Mouse (Mus musculus): ENCODE data around the gene Arhgap1. TPM values are rescaled to one million over a fixed set of nuclear protein-coding genes. Genes with fewer than 3 reads are reported as not detected.
"Not testable (repeated sequence)": the region's sequence is repeated elsewhere in the genome, so short reads cannot be mapped to it uniquely, and the experiment has no call there.

Arhgap1 gene
- polyA plus RNA-seq (2014; fragmentation: Nextera tagmentation; extraction: Ambion mirVana): 149 and 150 TPM in 2 replicates

DNA sequence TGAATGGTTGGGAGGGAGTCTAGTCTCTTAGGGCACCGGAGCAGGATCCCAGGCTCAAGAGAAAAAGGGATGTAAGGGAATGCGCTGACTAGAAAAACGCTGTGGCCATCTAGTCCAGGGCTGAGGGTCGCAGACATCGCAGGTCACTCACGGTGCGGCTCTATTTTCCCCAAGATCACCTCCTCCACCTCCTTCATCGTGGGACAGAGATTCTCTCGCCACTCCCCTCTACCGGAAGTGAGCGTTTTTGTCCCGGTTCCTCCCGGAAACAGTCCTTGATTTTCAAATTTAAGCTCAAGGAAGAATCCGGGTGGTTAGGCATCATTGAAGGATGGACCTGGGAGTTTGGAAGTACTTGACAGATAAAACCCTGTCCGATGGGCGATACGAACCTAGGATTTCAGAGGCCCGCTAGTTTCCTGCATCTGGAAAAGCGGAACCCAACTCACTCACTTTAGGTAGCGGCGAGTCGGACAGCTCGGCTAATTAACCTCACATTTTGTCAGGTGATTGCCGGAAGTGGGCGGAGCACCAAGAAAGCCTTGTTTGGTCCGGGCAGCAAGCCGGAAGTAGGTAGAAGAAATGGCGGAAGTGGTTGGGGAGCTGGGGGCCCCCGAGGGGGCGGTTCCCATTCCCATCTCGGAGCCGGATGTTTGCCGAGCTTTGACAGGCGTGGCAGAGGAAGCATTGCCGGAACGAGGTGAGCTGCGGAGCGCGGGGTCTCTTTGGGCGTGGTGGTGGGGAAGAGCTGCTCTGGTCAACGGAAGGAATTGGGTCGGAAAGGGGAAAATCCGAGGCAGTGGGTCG lies at the start of gene Arhgap1, which contains the start of gene Zfp408:
Gene Arhgap1, plus strand, starts transcription at position 308 of the 807 bp plus-strand sequence.
Gene Zfp408, minus strand, starts transcription at position 239 of the 807 bp plus-strand sequence.
- Histone ChIP-seq H3K27ac (ENCODE audit: low read depth) (peak within 1 kb of the TSS; percentile 81), H3K4me3 (ENCODE audit: low read depth, low read length) (peak within 1 kb of the TSS; percentile 92), H3K4me2 (ENCODE audit: low read length) (peak within 1 kb of the TSS; percentile 73), H3K4me1 (replicated peaks; ENCODE audit: control insufficient read depth, insufficient read depth, low read length) (peaks cover 16% of the 10 kb centered on the region; the same call in 1 of the 2 replicates), H3K36me3 (ENCODE audit: control insufficient read depth, insufficient read depth, low read length) (peaks cover 51% of the 10 kb centered on the region), H3K9me3 (ENCODE audit: control insufficient read depth, low read length) (no peaks in the 10 kb centered on the region), H3K27me3 (replicated peaks; ENCODE audit: control insufficient read depth, insufficient read depth, low read length) (no peaks in the 10 kb centered on the region), H3K9ac (ENCODE audit: low read length) (peak within 1 kb of the TSS; percentile 83)
- WGBS: under 1% methylated on average over 44 of the region's 44 CpGs
- DNase-seq (ENCODE audit: low spot score): peak; percentile 98
- peak; percentile 94 for ATAC-seq (replicated peaks; ENCODE audit: low FRiP score, low TSS enrichment, low read depth)

DNA sequence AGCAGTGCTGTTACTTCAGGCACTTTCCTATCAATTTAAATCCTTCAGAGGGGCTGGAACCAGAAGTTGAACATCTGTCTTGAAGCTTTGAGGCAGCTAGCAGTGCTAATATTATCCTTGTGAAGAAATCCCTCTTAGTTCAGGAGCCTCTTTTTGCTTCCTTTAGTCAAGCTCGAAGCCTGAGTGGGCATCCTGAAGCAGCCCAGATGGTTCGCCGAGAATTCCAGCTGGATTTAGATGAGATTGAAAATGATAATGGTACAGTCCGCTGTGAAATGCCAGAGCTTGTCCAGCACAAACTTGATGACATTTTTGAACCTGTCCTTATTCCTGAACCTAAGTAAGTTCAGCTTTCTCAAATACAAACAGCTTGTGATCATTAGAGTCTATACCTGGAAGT lies 49.2 kb upstream of the Arhgap1 start:
- no peak for DNase-seq (ENCODE audit: low spot score)
- no peaks in the 10 kb centered on the region for H3K27me3 ChIP-seq (replicated peaks; ENCODE audit: control insufficient read depth, insufficient read depth, low read length)
- no peak overlapping the region for H3K9ac ChIP-seq (ENCODE audit: low read length)
- WGBS: 99% methylated on average over 4 of the region's 4 CpGs
- no peaks in the 10 kb centered on the region for H3K9me3 ChIP-seq (ENCODE audit: control insufficient read depth, low read length)
- ATAC-seq (replicated peaks; ENCODE audit: low FRiP score, low TSS enrichment, low read depth): no peak
- peaks cover 93% of the 10 kb centered on the region for H3K36me3 ChIP-seq (ENCODE audit: control insufficient read depth, insufficient read depth, low read length)
- no peak overlapping the region for H3K27ac ChIP-seq (ENCODE audit: low read depth)
- no peak overlapping the region for H3K4me2 ChIP-seq (ENCODE audit: low read length)
- no peaks in the 10 kb centered on the region for H3K4me1 ChIP-seq (replicated peaks; ENCODE audit: control insufficient read depth, insufficient read depth, low read length)
- no peak overlapping the region for H3K4me3 ChIP-seq (ENCODE audit: low read depth, low read length)

DNA sequence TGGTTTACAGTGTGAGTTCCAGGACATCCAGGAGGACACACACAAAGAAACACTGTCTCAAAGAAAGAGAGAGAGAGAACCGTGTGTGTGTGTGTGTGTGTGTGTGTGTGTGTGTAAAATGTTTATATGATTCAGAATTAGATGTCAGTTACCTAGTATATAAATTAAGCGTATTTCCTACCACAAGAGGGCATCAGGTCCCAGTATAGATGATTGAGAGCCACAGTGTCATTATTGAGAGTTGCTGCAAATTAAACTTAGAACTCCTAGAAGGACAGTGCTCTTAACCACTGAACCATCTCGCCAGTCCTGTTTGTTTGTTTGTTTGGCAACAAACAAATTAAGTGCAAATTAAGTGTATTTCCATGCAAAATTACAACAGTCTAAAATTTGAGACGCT lies 47.3 kb upstream of the Arhgap1 start:
- 91% methylated on average over 4 of the region's 4 CpGs for WGBS
- Histone ChIP-seq H3K4me1 (replicated peaks; ENCODE audit: control insufficient read depth, insufficient read depth, low read length) (no peaks in the 10 kb centered on the region), H3K27me3 (replicated peaks; ENCODE audit: control insufficient read depth, insufficient read depth, low read length) (no peaks in the 10 kb centered on the region), H3K9me3 (ENCODE audit: control insufficient read depth, low read length) (no peaks in the 10 kb centered on the region), H3K36me3 (ENCODE audit: control insufficient read depth, insufficient read depth, low read length) (peaks cover 90% of the 10 kb centered on the region), H3K4me3 (ENCODE audit: low read depth, low read length) (no peak overlapping the region), H3K9ac (ENCODE audit: low read length) (no peak overlapping the region), H3K27ac (ENCODE audit: low read depth) (no peak overlapping the region), H3K4me2 (ENCODE audit: low read length) (no peak overlapping the region)
- ATAC-seq (replicated peaks; ENCODE audit: low FRiP score, low TSS enrichment, low read depth) (no peak), DNase-seq (ENCODE audit: low spot score) (no peak)

DNA sequence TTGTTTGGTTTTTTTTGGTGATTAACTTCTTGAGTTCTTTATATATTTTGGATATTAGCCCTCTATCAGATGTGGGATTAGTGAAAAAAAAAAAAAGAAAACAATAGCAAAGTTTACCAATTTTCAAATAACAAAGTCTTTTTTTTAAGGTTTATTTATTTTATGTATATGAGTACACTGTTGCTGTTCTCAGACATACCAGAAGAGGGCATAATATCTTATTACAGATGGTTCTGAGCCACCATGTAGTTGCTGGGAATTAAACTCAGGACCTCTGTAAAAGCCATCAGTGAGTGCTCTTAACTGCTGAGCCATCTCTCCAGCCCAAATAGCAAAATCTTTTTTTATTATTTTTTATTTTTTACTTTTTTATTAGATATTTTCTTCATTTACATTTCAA lies 40.3 kb upstream of the Arhgap1 start:
- not testable (repeated sequence) for H3K4me1 ChIP-seq (replicated peaks; ENCODE audit: control insufficient read depth, insufficient read depth, low read length); H3K9ac ChIP-seq (ENCODE audit: low read length); H3K4me2 ChIP-seq (ENCODE audit: low read length); DNase-seq (ENCODE audit: low spot score); H3K9me3 ChIP-seq (ENCODE audit: control insufficient read depth, low read length); ATAC-seq (replicated peaks; ENCODE audit: low FRiP score, low TSS enrichment, low read depth); H3K4me3 ChIP-seq (ENCODE audit: low read depth, low read length); H3K27ac ChIP-seq (ENCODE audit: low read depth); H3K27me3 ChIP-seq (replicated peaks; ENCODE audit: control insufficient read depth, insufficient read depth, low read length)
- peaks cover 70% of the 10 kb centered on the region for H3K36me3 ChIP-seq (ENCODE audit: control insufficient read depth, insufficient read depth, low read length)

DNA sequence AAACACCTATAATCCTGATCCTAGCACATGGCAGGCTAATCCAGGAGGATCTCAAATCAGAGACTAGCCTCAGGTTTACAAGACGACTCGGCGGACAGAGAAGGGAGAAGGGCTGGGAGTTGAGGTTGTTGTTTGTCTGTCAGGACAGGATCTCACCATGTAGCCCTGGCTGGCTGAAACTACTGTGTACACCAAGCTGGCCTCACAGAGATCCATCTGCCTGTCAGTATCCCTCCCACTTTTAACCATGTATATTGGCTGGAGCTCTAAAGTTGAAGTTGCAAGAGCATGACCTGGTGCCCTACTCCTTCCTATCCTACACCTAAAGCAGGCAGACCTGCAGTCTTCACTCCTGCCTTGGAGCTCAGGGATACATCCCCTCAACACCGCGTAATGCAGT lies 27.3 kb upstream of the Arhgap1 start:
- Histone ChIP-seq H3K4me1 (replicated peaks; ENCODE audit: control insufficient read depth, insufficient read depth, low read length) (no peaks in the 10 kb centered on the region), H3K4me2 (ENCODE audit: low read length) (no peak overlapping the region), H3K9ac (ENCODE audit: low read length) (no peak overlapping the region), H3K4me3 (ENCODE audit: low read depth, low read length) (no peak overlapping the region), H3K9me3 (ENCODE audit: control insufficient read depth, low read length) (no peaks in the 10 kb centered on the region), H3K36me3 (ENCODE audit: control insufficient read depth, insufficient read depth, low read length) (peaks cover 60% of the 10 kb centered on the region), H3K27me3 (replicated peaks; ENCODE audit: control insufficient read depth, insufficient read depth, low read length) (no peaks in the 10 kb centered on the region), H3K27ac (ENCODE audit: low read depth) (no peak overlapping the region)
- no peak for ATAC-seq (replicated peaks; ENCODE audit: low FRiP score, low TSS enrichment, low read depth)
- WGBS: 94% methylated on average over 5 of the region's 5 CpGs
- DNase-seq (ENCODE audit: low spot score): no peak

DNA sequence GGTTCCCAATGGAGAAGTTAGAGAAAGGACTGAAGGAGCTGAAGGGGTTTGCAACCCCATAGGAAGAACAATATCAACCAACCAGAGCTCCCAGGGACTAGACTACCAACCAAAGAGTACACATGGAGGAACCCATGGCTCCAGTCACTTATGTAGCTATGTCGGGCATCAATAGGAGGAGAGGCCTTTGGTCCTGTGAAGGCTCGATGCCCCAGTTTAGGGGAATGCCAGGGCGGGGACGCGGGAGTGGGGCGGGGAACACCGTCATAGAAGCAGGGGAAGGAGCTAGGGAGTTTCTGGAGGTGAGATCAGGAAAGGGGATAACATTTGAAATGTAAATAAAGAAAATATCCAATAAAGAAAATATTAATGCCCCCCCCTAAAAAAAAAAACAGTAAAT lies 26.3 kb upstream of the Arhgap1 start:
- H3K9me3 ChIP-seq (ENCODE audit: control insufficient read depth, low read length); H3K4me1 ChIP-seq (replicated peaks; ENCODE audit: control insufficient read depth, insufficient read depth, low read length); H3K9ac ChIP-seq (ENCODE audit: low read length); H3K27me3 ChIP-seq (replicated peaks; ENCODE audit: control insufficient read depth, insufficient read depth, low read length); DNase-seq (ENCODE audit: low spot score); ATAC-seq (replicated peaks; ENCODE audit: low FRiP score, low TSS enrichment, low read depth); H3K4me2 ChIP-seq (ENCODE audit: low read length); H3K27ac ChIP-seq (ENCODE audit: low read depth); H3K4me3 ChIP-seq (ENCODE audit: low read depth, low read length): not testable (repeated sequence)
- H3K36me3 ChIP-seq (ENCODE audit: control insufficient read depth, insufficient read depth, low read length): peaks cover 50% of the 10 kb centered on the region
- 94% methylated on average over 7 of the region's 7 CpGs for WGBS

- ATAC-seq (replicated peaks; ENCODE audit: low FRiP score, low TSS enrichment, low read depth): no peak
- Histone ChIP-seq H3K4me2 (ENCODE audit: low read length) (no peak overlapping the region), H3K4me1 (replicated peaks; ENCODE audit: control insufficient read depth, insufficient read depth, low read length) (no peaks in the 10 kb centered on the region), H3K27me3 (replicated peaks; ENCODE audit: control insufficient read depth, insufficient read depth, low read length) (no peaks in the 10 kb centered on the region), H3K36me3 (ENCODE audit: control insufficient read depth, insufficient read depth, low read length) (peaks cover 9% of the 10 kb centered on the region), H3K9ac (ENCODE audit: low read length) (no peak overlapping the region), H3K27ac (ENCODE audit: low read depth) (no peak overlapping the region), H3K4me3 (ENCODE audit: low read depth, low read length) (no peak overlapping the region), H3K9me3 (ENCODE audit: control insufficient read depth, low read length) (no peaks in the 10 kb centered on the region)
- WGBS: 76% methylated on average over 5 of the region's 5 CpGs
- no peak for DNase-seq (ENCODE audit: low spot score)
Observed at GRCm38 (mm10) chr2:91627486-91627885, 22.2 kb upstream of the Arhgap1 start.

DNA sequence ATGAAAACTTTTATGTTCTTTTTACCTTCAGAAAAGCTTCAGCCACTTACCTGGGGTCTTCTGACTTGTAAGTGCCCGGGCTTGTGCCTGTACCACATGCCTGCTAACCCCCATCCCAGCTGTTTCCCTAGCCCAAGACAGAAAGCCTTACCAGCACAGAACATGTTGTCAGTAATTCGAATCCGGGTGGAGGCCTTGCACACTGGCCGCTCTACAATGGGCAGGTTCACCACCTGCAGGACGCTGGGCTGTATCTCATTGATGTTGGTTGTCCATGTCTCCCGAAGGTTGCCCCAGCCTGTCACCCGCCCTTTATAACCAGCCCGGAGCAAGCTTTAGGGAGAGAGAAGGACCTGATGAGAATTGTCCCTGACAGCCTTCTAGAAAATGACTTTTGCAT lies 21.5 kb upstream of the Arhgap1 start:
- Histone ChIP-seq H3K4me2 (ENCODE audit: low read length) (no peak overlapping the region), H3K27me3 (replicated peaks; ENCODE audit: control insufficient read depth, insufficient read depth, low read length) (no peaks in the 10 kb centered on the region), H3K36me3 (ENCODE audit: control insufficient read depth, insufficient read depth, low read length) (peaks cover 2% of the 10 kb centered on the region; the same call in 1 of the 2 replicates), H3K9ac (ENCODE audit: low read length) (no peak overlapping the region), H3K4me1 (replicated peaks; ENCODE audit: control insufficient read depth, insufficient read depth, low read length) (no peaks in the 10 kb centered on the region), H3K27ac (ENCODE audit: low read depth) (no peak overlapping the region), H3K4me3 (ENCODE audit: low read depth, low read length) (no peak overlapping the region), H3K9me3 (ENCODE audit: control insufficient read depth, low read length) (no peaks in the 10 kb centered on the region)
- 88% methylated on average over 8 of the region's 8 CpGs for WGBS
- ATAC-seq (replicated peaks; ENCODE audit: low FRiP score, low TSS enrichment, low read depth): no peak
- no peak for DNase-seq (ENCODE audit: low spot score)

DNA sequence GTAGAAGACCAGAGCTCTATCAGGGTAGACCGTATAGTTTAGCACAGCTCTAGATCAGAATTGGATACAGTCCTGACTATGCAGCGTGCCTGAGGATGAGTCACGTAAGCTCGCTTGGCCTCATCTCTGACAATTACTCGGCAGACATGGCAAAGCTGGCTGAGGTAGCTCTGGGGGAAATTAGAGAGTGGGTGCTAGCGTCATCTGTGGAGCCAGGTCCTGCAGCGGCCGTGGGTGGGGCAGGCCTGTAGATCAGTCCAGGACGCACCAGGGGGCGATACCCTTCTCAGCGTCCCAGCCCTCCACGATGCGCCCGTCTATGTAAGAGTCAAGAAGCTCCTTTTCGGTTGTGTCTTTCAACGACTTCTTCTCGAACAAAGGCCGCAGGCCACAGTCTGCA lies 20.0 kb upstream of the Arhgap1 start:
- DNase-seq (ENCODE audit: low spot score) (peak; percentile 41), ATAC-seq (replicated peaks; ENCODE audit: low FRiP score, low TSS enrichment, low read depth) (no peak)
- Histone ChIP-seq H3K4me2 (ENCODE audit: low read length) (no peak overlapping the region), H3K27me3 (replicated peaks; ENCODE audit: control insufficient read depth, insufficient read depth, low read length) (no peaks in the 10 kb centered on the region), H3K36me3 (ENCODE audit: control insufficient read depth, insufficient read depth, low read length) (no peaks in the 10 kb centered on the region), H3K4me3 (ENCODE audit: low read depth, low read length) (no peak overlapping the region), H3K27ac (ENCODE audit: low read depth) (no peak overlapping the region), H3K4me1 (replicated peaks; ENCODE audit: control insufficient read depth, insufficient read depth, low read length) (no peaks in the 10 kb centered on the region), H3K9ac (ENCODE audit: low read length) (no peak overlapping the region), H3K9me3 (ENCODE audit: control insufficient read depth, low read length) (no peaks in the 10 kb centered on the region)
- WGBS: 81% methylated on average over 18 of the region's 18 CpGs
